Mouse (Mus musculus) MEL (cell line): Measurements from ENCODE around the gene Nlrp6. TPM values are rescaled to one million over a fixed set of nuclear protein-coding genes. Genes with fewer than 3 reads are reported as not detected.

Source experiments
- DNase-seq: peaks from one replicate; pipeline ENCODE4 v3.0.0; 2011; ENCODE audit warnings: low read depth, low spot score
- H3K27ac ChIP-seq: 2 replicates; pipeline ENCODE4 v1.5.1; 2012; ENCODE audit warnings: low read depth, mild to moderate bottlenecking, control low read depth, low read length, moderate library complexity; ENCODE audit not compliant: control insufficient read depth
- H3K27me3 ChIP-seq, 2 experiments: fragments of 150-350 bp in 1 of 2; sonication (generic) in 1 of 2; 2 replicates each; pipeline ENCODE4 v1.6.1; 2012; ENCODE audit warnings: low read length in 2 of 2, mild to moderate bottlenecking in 2 of 2, improper control_type of control experiment in 1 of 2, moderate library complexity in 1 of 2; ENCODE audit not compliant: insufficient read depth in 2 of 2, control insufficient read depth in 1 of 2
- H3K36me3 ChIP-seq, 2 experiments: 2 replicates each; pipeline ENCODE4 v1.6.1; 2012 to 2014; ENCODE audit warnings: low read length in 2 of 2, improper control_type of control experiment in 1 of 2, inconsistent platforms in 1 of 2, mild to moderate bottlenecking in 1 of 2; ENCODE audit not compliant: insufficient read depth in 2 of 2, control insufficient read depth in 1 of 2
- H3K4me1 ChIP-seq, 2 experiments: fragments of 150-350 bp in 1 of 2; sonication (generic) in 1 of 2; 2 replicates each; pipeline ENCODE4 v1.6.1; 2012; ENCODE audit warnings: low read length in 2 of 2, improper control_type of control experiment in 1 of 2, mild to moderate bottlenecking in 1 of 2; ENCODE audit not compliant: insufficient read depth in 2 of 2, control insufficient read depth in 1 of 2
- H3K4me3 ChIP-seq, 2 experiments: fragments of 150-350 bp in 1 of 2; sonication (generic) in 1 of 2; 2 replicates each; pipeline ENCODE4 v1.5.1; 2012; ENCODE audit warnings: low read depth in 2 of 2, low read length in 2 of 2, mild to moderate bottlenecking in 2 of 2, moderate library complexity in 2 of 2, control low read depth in 1 of 2, improper control_type of control experiment in 1 of 2; ENCODE audit not compliant: control insufficient read depth in 1 of 2, insufficient read depth in 1 of 2
- H3K79me2 ChIP-seq: 2 replicates; pipeline ENCODE4 v1.6.1; 2012; ENCODE audit warnings: mild to moderate bottlenecking, low read length, moderate library complexity; ENCODE audit not compliant: control insufficient read depth, poor library complexity, insufficient read depth
- H3K9ac ChIP-seq: 2 replicates; pipeline ENCODE4 v1.6.1; 2012; ENCODE audit warnings: low read depth, mild to moderate bottlenecking, control low read depth, low read length, moderate library complexity; ENCODE audit not compliant: control insufficient read depth, poor library complexity, severe bottlenecking
- H3K9me3 ChIP-seq: fragments of 150-350 bp; sonication (generic); replicated peaks from 2 replicates; pipeline ENCODE4 v1.6.1; 2012; ENCODE audit warnings: mild to moderate bottlenecking, low read length, improper control_type of control experiment, moderate library complexity; ENCODE audit not compliant: insufficient read depth
- BHLHE40 ChIP-seq: IDR thresholded peaks from 2 replicates; pipeline ENCODE4 v1.6.1; 2012; ENCODE audit warnings: low read depth, mild to moderate bottlenecking, inconsistent platforms, low read length, improper control_type of control experiment, borderline replicate concordance
- CTCF ChIP-seq, 3 experiments: IDR thresholded peaks in 2 of 3; conservative IDR thresholded peaks in 1 of 3; 2 replicates each; pipeline ENCODE4 v1.5.1; 2011 to 2012; ENCODE audit warnings: low read length in 3 of 3, low read depth in 2 of 3, mild to moderate bottlenecking in 2 of 3, improper control_type of control experiment in 1 of 3, inconsistent platforms in 1 of 3, mixed read lengths in 1 of 3, moderate library complexity in 1 of 3; ENCODE audit not compliant: control insufficient read depth in 1 of 3, insufficient read depth in 1 of 3, poor library complexity in 1 of 3, severe bottlenecking in 1 of 3
- E2F4 ChIP-seq: IDR thresholded peaks from 2 replicates; pipeline ENCODE4 v1.6.1; 2011; ENCODE audit warnings: low read depth, low read length, improper control_type of control experiment, borderline replicate concordance
- ELF1 ChIP-seq: IDR thresholded peaks from 2 replicates; pipeline ENCODE4 v1.6.1; 2014; ENCODE audit warnings: low read depth, mild to moderate bottlenecking, inconsistent platforms, low read length, improper control_type of control experiment, moderate library complexity
- EP300 ChIP-seq, 2 experiments: IDR thresholded peaks; 2 replicates each; pipeline ENCODE4 v1.6.1; 2011; ENCODE audit warnings: improper control_type of control experiment in 2 of 2, low read length in 2 of 2, low read depth in 1 of 2, mild to moderate bottlenecking in 1 of 2
- ETS1 ChIP-seq: IDR thresholded peaks from 2 replicates; pipeline ENCODE4 v1.6.1; 2012; ENCODE audit warnings: low read depth, mild to moderate bottlenecking, inconsistent platforms, low read length, improper control_type of control experiment, moderate library complexity
- GABPA ChIP-seq: IDR thresholded peaks from 2 replicates; pipeline ENCODE4 v1.6.1; 2012; ENCODE audit warnings: low read depth, mild to moderate bottlenecking, inconsistent platforms, low read length, improper control_type of control experiment, moderate library complexity
- HCFC1 ChIP-seq: IDR thresholded peaks from 2 replicates; pipeline ENCODE4 v1.6.1; 2012; ENCODE audit warnings: low read depth, mild to moderate bottlenecking, inconsistent platforms, low read length, improper control_type of control experiment, moderate library complexity
- JUND ChIP-seq: IDR thresholded peaks from 2 replicates; pipeline ENCODE4 v1.6.1; 2011; ENCODE audit warnings: low read depth, mild to moderate bottlenecking, improper control_type of control experiment, low read length
- KAT2A ChIP-seq: conservative IDR thresholded peaks from 2 replicates; pipeline ENCODE4 v1.6.1; 2012; ENCODE audit warnings: low read depth, low read length, improper control_type of control experiment, inconsistent platforms
- MAFK ChIP-seq: IDR thresholded peaks from 2 replicates; pipeline ENCODE4 v1.6.1; 2011; ENCODE audit warnings: low read depth, mild to moderate bottlenecking, low read length, improper control_type of control experiment, borderline replicate concordance
- MAX ChIP-seq: IDR thresholded peaks from 2 replicates; pipeline ENCODE4 v1.6.1; 2011; ENCODE audit warnings: low read length, improper control_type of control experiment
- MXI1 ChIP-seq: IDR thresholded peaks from 2 replicates; pipeline ENCODE4 v1.6.1; 2011; ENCODE audit warnings: mild to moderate bottlenecking, low read depth, low read length, improper control_type of control experiment
- MYB ChIP-seq: IDR thresholded peaks from 2 replicates; pipeline ENCODE4 v1.6.1; 2011; ENCODE audit warnings: mild to moderate bottlenecking, low read depth, low read length, improper control_type of control experiment
- NELFE ChIP-seq: IDR thresholded peaks from 2 replicates; pipeline ENCODE4 v1.6.1; 2011; ENCODE audit warnings: low read depth, low read length, improper control_type of control experiment
- NRF1 ChIP-seq: IDR thresholded peaks from 2 replicates; pipeline ENCODE4 v1.6.1; 2014; ENCODE audit warnings: low read depth, mild to moderate bottlenecking, inconsistent platforms, low read length, improper control_type of control experiment, moderate library complexity; ENCODE audit not compliant: poor library complexity, insufficient read depth, severe bottlenecking
- POLR2A ChIP-seq, 2 experiments: IDR thresholded peaks; 2 replicates each; pipeline ENCODE4 v1.6.1; 2011 to 2012; ENCODE audit warnings: low read length in 2 of 2, mild to moderate bottlenecking in 2 of 2, control low read depth in 1 of 2, improper control_type of control experiment in 1 of 2, low read depth in 1 of 2, moderate library complexity in 1 of 2; ENCODE audit not compliant: control insufficient read depth in 1 of 2, insufficient read depth in 1 of 2, poor library complexity in 1 of 2
- POLR2AphosphoS2 ChIP-seq: IDR thresholded peaks from 2 replicates; pipeline ENCODE4 v1.6.1; 2011; ENCODE audit warnings: low read length, improper control_type of control experiment
- POLR2AphosphoS5 ChIP-seq: IDR thresholded peaks from 2 replicates; pipeline ENCODE4 v1.6.1; 2012; ENCODE audit warnings: low read depth, borderline replicate concordance, mild to moderate bottlenecking, inconsistent platforms, low read length, moderate library complexity, mixed read lengths
- RAD21 ChIP-seq: IDR thresholded peaks from 2 replicates; pipeline ENCODE4 v1.6.1; 2011; ENCODE audit warnings: mild to moderate bottlenecking, low read depth, low read length, improper control_type of control experiment
- SIN3A ChIP-seq: IDR thresholded peaks from 2 replicates; pipeline ENCODE4 v1.6.1; 2012; ENCODE audit warnings: low read length, improper control_type of control experiment, inconsistent platforms
- TCF12 ChIP-seq: IDR thresholded peaks from 2 replicates; pipeline ENCODE4 v1.6.1; 2014; ENCODE audit warnings: low read depth, mild to moderate bottlenecking, inconsistent platforms, low read length, improper control_type of control experiment, moderate library complexity
- USF1 ChIP-seq: IDR thresholded peaks from 2 replicates; pipeline ENCODE4 v1.6.1; 2014; ENCODE audit warnings: low read depth, mild to moderate bottlenecking, inconsistent platforms, low read length, improper control_type of control experiment, moderate library complexity
- ZC3H11A ChIP-seq: IDR thresholded peaks from 2 replicates; pipeline ENCODE4 v1.6.1; 2012; ENCODE audit warnings: low read depth, mild to moderate bottlenecking, inconsistent platforms, low read length, improper control_type of control experiment
- ZKSCAN1 ChIP-seq: IDR thresholded peaks from 2 replicates; pipeline ENCODE4 v1.6.1; 2012; ENCODE audit warnings: low read depth, mild to moderate bottlenecking, inconsistent platforms, low read length, improper control_type of control experiment, moderate library complexity
- ZMIZ1 ChIP-seq: IDR thresholded peaks from 2 replicates; pipeline ENCODE4 v1.6.1; 2012; ENCODE audit warnings: low read depth, mild to moderate bottlenecking, inconsistent platforms, low read length, improper control_type of control experiment, moderate library complexity
- polyA plus RNA-seq, 2 experiments: library from polyadenylated mRNA; stranded (reverse) in 1 of 2; unstranded in 1 of 2; fragments of >175 nt in 1 of 2; fragments of >200 nt in 1 of 2; gene quantifications; 2 replicates each; pipeline versions ENCODE4 v1.2.1 to v1.2.4; 2012; ENCODE audit warnings: low replicate concordance in 2 of 2, low read depth in 1 of 2; ENCODE audit not compliant: insufficient read length in 2 of 2, insufficient read depth in 1 of 2, missing spikeins in 1 of 2
- total RNA-seq: library from RNA; depleted of rRNA; stranded (reverse); fragments of 300-350 nt; gene quantifications from 2 replicates; pipeline ENCODE4 v1.2.3, GENCODE M21; 2012

Nlrp6 gene
- total and polyA plus RNA-seq, 3 experiments, result not detected

DNA sequence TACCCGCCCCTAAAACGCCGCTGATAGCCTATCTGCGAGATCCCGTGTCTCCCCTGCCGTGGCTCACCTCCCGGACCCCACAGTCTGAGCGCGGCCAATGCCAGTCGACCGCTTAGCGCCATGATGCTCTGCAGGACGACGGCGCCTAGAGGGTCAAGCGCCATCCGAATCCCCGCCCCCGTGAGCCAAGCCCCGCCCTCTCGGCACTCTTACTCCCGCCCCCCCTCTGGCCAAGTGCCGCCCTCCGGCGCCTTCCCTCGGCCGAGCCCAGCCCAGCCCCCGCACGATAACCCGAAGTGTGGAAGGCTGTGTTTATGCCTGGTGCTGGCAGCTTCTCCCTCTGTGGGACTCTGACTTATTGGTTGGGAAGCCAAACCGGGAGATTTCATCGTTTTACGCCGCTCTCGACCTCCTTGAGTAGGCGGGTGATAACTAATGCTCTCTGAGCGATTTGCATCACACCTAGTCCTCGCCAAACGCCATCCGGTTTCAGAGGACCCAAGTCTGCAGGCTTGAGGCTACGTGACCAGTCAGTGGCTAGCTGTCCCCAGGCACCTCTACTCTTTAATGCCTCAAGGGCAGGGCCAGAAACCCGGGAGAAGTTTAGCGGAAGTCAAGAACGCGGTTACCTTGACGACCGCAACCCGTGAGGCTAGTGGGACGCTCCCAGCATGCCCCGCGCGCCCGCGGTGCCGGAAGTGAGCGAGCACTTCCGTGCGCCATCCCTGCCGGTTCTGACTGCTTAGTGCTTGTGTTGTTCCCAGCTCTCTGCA is 38.8 kb upstream of the Nlrp6 start, which contains the start of the genes Psmd13 and Sirt3:
Gene Psmd13 (plus strand): TSS at position 273 of the 773 bp plus-strand sequence.
Gene Sirt3 (minus strand): TSS at position 614 of the 773 bp plus-strand sequence.
- peak within 1 kb of the TSS; percentile 92 for H3K4me3 ChIP-seq
- DNase-seq, result peak; percentile 96
- peaks cover 3 to 18% of the 10 kb centered on the region in 2 experiments for H3K36me3 ChIP-seq
- H3K27me3 ChIP-seq, result no peaks in the 10 kb centered on the region
- peaks cover 0 to 14% of the 10 kb centered on the region in 2 experiments; a peak in 3 of 4 replicates for H3K4me1 ChIP-seq
- H3K27ac ChIP-seq, result peak within 1 kb of the TSS; percentile 80
- H3K9me3 ChIP-seq, result no peaks in the 10 kb centered on the region
- peaks cover 15% of the 10 kb centered on the region for H3K79me2 ChIP-seq
- peak within 1 kb of the TSS; percentile 88 for H3K9ac ChIP-seq
- TF ChIP-seq MYB (no peak), POLR2A (IDR thresholded peaks at IDR 0.05; ENCODE audit: control insufficient read depth in 1 of 2, insufficient read depth in 1 of 2, low read depth in 1 of 2, low read length in 2 of 2, poor library complexity in 1 of 2) (peak; percentile 38 to 68; a peak in 1 of 4 replicates), ELF1 (peak; percentile 96), HCFC1 (peak; percentile 94), ZC3H11A (no peak), NELFE (peak; percentile 85), JUND (no peak), EP300 (IDR thresholded peaks at IDR 0.05; ENCODE audit: low read depth in 1 of 2, low read length in 2 of 2) (no peak), CTCF (IDR thresholded peaks at IDR 0.05 in 2 of 3, conservative IDR thresholded peaks at IDR 0.05 in 1 of 3; ENCODE audit: control insufficient read depth in 1 of 3, insufficient read depth in 1 of 3, low read depth in 2 of 3, low read length in 3 of 3, poor library complexity in 1 of 3, severe bottlenecking in 1 of 3) (no peak), BHLHE40 (no peak), ZMIZ1 (peak; percentile 20; the same call in 1 of the 2 replicates), TCF12 (peak; percentile 44; the same call in 1 of the 2 replicates), USF1 (peak; percentile 68), E2F4 (no peak), POLR2AphosphoS2 (peak; percentile 25; the same call in 1 of the 2 replicates), MXI1 (peak; percentile 93), MAFK (no peak), ZKSCAN1 (no peak), POLR2AphosphoS5 (no peak), NRF1 (0 out of 2 replicates have a peak, but pooled peaks have one; percentile 15), KAT2A (peak; percentile 79), MAX (peak; percentile 52; the same call in 1 of the 2 replicates), RAD21 (no peak), SIN3A (peak; percentile 100), ETS1 (no peak), GABPA (no peak)
